Mouse (Mus musculus): ENCODE results near the gene Hoxa2.

- TF ChIP-seq POLR2A (IDR thresholded peaks at IDR 0.05; ENCODE audit: low read depth, low read length) (no peak), ELF1 (IDR thresholded peaks at IDR 0.05; ENCODE audit: low read depth, low read length) (no peak), CTCF (conservative IDR thresholded peaks at IDR 0.05 in 1 of 2, IDR thresholded peaks at IDR 0.05 in 1 of 2; ENCODE audit: low read depth in 2 of 2, low read length in 2 of 2) (no peak), CHD1 (IDR thresholded peaks at IDR 0.05; ENCODE audit: low read depth, low read length) (no peak), E2F4 (IDR thresholded peaks at IDR 0.05; ENCODE audit: insufficient replicate concordance, low read depth, low read length) (no peak), TCF12 (IDR thresholded peaks at IDR 0.05; ENCODE audit: low read depth, low read length) (no peak), EP300 (IDR thresholded peaks at IDR 0.05; ENCODE audit: low read length) (no peak), USF1 (IDR thresholded peaks at IDR 0.05; ENCODE audit: low read depth, low read length) (no peak), JUND (conservative IDR thresholded peaks at IDR 0.05; ENCODE audit: low read depth, low read length) (no peak)
Measured at GRCm38 (mm10) chr6:52155471-52155870, 9.2 kb downstream of the Hoxa2 start.
